Mouse (Mus musculus) kidney, postnatal 4 days (tissue): ENCODE data around the gene AC170998.1.
"Not testable (repeated sequence)": the region's sequence is repeated elsewhere in the genome, so short reads cannot be mapped to it uniquely, and the experiment has no call there.

ENCODE experiments used
- DNase-seq, 2 experiments: peaks; one replicate each; pipeline ENCODE4 v3.0.0; 2021; ENCODE audit warnings: mixed read lengths in 2 of 2

Gene AC170998.1

DNA sequence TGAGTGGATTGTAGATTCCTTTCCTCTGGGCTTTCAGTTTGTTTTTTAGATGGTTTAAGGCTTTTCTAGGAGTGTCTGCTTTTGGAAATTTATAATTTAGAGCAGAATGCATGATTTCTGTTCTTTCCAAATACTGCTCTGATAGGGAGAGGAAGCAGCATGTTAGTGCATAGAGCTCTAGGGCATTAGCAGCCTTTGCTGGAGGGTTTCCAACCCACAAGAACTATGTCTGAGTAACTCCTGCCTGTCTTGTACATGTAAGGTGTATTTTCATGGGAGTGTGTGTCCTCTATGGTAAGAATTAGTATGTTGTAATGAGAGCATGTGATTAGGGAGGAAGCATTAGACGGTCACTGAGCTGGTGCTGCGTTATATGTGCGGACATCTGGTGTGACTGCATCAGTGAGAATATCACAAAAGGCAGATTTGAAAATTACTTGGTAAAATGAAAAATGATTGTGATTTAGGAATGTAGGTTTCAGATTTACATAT is 18.7 kb upstream of the AC170998.1 start:
- DNase-seq, result no peak

DNA sequence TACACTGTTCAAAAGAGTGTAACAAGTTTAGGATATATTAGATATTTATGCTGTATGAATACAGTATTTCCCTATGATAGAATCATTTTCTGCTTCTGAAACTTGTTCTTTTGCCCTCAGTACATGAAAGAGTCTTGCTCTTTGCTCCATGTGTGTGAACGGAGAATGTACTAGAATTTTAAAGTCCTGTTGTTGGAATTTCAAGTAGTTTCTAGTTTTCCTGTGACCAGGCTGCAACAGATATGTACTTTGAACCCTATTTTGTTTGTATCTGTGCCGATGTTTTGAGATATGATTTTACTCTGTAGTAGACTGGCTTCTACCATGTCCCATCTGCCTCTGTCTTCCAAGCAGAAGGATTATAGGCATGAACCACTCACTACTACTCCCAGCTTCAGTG is 18.1 kb upstream of the AC170998.1 start:
- no peak for DNase-seq

DNA sequence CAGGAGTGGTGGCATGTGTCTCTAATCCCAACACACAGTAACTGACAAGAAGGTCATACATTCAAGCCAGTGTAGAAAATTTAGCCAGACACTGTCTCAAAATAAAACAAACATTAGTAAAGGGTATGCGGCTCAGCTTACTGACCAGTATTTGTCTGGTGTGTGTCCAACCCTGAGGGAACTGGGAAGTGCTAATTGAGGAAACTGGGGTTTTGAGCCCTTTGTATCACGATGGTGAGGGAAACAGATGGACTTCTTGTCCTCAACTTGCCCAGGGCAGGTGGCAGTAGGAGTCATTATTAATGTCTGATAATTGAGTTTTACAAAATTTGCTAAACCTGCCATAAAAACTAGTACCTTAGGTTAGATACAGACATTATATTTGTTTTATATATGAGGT is 16.9 kb upstream of the AC170998.1 start:
- DNase-seq, result no peak

DNA sequence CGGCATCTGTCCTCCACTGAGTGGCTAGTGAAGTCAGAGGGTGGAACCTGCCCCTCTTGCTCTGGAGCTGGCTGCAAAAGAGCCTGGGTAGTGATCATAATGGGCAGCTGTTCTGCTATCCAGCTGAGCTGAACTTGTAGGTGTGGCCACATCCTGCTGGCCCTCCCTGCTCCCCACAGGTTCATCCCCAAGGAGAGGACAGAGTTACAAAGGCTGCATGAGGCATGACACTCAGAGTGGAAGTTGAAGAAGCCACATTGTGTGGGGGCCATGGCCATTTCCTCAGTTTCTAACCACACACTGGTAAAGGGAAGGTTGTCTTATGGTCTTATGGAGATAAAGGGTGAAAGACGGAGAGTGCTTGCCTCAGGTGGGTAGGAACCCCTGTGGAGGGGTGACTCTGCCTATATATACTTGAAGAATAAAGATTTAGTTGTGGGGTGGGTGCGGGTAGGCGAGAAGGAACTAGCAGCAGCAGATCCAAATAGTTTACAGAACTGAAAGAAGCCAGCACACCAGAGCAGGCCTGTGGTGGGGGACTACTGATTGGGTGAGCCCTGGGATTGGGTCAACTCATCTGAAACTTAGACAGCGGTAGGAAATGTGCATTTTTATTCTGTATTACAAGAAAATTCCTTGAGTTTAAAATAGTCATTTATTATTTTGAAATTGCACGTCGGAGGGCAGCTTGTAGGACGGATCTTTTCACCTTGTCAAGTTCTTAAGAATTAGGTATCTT is 16.2 kb upstream of the AC170998.1 start:
- DNase-seq, result peak; percentile 4 to 16

DNA sequence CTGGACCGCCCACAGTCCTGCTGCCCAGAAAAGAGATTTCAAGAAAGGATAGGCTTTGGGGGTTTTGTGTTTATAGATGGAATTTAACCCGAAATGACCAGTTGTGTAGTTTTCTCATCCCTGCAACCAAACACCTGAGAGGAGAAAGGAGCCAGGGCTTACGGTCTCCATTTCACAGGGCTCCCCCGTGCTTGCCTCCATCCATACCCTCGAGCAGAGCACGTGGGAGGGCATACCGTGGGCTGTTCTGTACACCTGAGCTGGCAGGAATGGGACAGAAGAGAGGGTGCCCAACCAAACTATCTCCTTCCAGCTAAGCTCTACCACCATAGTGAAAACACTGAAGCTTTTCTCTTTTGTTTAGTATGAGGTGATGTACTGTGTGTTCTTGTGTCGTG is 15.6 kb upstream of the AC170998.1 start:
- no peak for DNase-seq

DNA sequence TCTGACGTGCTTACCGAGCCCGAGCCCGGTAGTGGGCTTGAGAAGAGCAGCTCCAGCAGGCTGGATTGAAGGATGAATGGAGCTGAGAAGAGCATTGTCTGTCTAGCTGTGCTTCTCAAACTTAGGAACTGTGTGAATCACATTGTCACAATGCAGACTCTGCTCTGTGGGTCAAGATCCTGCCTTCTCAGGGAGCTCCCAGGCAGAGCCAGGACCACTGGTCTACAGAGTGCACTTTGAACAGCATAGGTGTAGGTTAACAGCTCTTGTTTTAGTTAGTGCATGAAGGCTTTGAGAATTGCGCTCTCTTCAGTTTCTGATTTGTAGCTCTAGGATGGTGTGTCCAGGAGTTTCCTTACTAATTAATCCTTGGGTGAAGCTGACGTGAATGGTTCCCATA is 14.6 kb upstream of the AC170998.1 start:
- DNase-seq, result peak in 1 of 2 experiments; percentile 20

DNA sequence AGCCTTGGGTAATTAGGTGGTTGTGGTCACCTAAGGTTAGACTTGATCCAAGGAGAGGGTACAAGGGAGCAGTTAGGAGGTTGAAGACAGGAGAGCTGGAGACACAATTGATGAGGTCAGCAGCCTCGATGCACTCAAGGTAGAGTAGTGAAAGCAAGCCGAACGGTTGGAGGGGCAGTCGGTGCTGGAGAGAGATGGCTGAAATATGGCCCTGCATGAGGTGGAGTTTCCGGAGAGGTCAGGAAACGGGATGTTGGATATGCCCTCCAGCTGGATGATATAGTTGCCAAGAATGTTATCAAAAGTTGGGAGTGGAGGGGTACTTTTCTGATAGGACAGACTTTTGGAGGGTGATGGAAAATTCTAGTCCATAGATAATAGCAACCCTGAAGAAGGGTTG is 13.6 kb upstream of the AC170998.1 start:
- peak; percentile 17 to 27 for DNase-seq

DNA sequence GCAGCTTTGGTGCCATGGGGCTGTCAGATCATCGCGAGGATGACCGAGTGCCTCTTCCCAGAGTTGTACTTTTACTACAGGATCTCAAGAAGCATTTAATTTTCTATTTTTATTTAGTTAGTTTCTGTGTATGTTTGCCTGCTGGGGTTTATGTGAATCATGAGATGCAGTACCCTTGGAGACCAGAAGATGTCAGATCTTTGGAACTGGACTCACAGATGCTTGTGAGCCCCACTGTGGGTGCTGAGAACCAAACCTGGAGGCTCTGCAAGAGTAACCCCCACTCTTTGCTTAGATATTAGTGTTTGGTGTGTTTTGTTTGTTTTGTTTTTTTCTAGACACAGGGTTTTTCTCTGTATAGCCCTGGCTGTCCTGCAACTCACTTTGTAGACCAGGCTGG is 11.9 kb upstream of the AC170998.1 start:
- DNase-seq, result no peak

DNA sequence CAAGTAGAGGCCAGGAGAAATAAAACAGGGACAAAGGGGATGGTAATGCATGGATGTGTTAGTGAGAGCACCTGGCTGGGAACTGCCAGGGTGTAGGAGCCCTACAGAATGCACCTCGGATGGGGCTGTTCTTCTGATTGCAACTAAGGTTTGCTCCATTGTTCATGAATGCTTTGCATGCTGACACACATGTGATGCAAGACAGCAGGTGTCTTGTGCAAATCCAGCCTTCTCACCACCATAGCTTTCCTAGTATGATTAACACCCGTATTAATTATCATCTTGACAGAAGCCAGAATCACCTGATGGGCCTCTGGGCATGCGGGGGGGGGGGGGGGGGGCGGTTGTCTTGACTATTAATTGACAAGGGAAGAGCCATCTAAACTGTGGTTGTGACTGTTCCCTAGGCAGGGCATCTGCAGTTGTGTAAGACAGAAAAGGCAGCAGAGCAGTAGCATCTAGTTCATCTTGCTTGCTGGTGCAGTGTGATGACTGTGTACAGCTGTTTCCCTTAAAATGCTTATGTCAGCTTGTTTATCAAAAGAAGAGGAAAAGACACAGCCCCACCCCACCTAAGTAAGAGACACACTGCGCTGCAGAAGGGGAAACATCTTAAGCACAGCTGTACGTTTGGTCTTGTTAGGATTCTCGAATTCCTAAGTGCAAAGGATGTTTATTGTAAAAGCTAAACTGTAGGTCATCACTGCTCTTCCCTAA is 9.9 kb upstream of the AC170998.1 start:
- no peak for DNase-seq

DNA sequence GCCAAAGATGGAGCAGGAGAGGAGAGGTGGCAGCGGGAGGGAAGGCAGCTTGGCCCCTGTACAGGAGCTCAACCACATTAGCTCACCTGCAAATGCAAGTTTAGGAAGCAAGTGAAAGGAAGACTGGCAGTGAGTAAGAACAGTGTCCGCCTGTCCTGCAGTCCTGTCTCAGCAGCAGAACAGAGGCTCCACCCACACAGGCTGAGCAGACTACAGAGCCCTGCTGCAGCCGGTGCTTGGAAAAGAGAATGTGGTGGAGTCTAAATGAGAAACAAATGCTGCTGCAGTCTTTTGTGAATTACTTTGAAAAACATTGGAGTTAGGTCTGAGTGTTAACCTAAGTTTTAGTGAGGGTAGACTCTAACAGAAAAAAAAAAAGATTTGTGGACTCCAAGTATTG is 8.3 kb upstream of the AC170998.1 start:
- no peak for DNase-seq

DNA sequence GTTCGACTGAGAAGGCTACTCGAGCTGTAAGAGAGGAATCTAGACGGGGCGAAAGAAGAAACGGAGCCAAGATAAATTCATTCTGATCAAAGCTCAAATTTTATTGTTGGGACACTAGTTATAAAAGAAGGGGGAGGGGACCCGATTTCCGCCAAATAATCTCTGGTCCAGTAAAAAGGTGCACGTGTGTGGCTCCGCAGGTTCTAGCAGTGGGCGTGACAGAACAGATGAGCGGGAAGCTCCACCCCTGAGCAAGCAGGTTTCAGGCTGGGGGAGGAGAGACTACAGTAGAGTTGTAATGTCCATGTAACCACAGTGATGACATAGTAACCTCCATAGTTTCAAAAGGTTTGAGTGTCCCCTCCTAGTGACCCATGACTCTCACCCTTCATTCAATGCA is 1.6 kb downstream of the AC170998.1 start:
- DNase-seq, result not testable (repeated sequence)

DNA sequence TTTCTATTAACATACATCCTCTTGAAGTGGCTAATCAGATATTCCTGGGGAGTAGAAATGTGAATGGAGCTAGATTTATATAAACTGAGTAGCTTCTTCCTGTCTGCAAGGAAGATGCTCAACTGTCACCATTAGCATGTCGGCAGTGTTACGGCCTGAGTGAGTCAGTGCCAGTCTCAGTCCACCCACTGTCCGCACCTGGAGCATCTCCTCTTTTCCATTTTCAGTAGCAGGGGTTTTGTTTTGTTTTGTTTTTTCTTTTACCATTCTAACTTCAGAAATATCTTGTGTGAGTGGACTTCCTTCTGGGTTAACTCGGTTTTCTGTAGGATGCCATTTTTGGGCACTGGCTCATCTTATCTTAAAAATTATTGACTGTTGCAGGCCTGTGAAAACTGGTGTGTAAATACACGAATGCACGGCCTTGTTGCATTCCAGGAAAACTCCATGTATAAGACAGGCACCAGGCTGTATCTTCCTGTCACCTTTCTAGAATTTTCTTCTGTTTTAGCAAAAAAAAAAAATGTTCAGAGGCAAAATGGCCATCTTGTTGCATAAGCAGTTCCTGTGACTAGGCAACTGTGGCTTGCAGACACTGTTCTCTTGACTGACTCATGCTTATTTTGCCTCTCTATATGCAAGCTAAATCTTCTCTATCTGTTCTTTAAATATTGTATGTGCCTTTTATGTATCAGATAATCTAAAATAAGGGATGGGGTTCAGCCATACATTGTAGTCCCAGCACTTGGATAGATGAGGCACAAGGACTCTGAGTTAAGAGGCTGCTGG is 9.6 kb downstream of the AC170998.1 start:
- no peak for DNase-seq

DNA sequence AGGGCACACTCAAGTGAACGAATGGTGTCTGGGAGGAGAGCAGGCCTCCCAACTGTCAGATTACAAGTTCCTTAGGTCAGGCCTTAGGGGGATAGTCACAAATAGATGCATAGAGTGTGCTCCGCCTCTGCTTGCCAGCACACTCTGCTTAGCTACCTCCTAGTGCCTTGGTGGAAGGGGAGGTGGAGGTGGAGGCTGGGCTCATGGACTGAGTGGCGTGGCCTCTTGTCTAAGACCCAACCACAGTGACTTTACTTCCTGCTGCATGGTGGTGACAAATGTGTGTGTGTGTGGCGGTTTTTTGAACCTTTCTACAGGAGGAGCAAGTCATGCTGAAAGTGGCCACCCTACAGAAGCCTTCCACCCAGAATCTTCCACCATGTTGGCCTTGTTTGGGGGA is 10.6 kb downstream of the AC170998.1 start:
- DNase-seq, result no peak

DNA sequence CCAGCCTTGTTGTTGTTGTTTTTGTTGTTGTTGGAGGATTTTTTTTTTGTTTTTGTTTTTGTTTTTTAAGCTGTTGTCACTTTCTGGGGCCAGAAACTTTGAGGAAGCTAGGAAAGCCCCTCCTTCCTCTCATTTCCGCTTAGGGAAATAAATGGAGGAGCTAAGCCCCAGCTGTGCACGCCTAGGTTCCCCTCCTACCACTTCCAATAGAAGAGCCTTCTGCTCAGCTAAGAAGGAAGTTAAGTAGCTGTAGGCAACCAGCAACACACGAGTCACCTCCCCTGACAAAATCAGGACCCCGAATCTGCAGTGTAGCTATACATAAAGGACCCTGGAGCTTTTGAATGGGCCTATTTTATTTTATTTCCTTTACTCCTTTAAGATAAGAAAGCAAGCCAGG is 12.1 kb downstream of the AC170998.1 start:
- no peak for DNase-seq

DNA sequence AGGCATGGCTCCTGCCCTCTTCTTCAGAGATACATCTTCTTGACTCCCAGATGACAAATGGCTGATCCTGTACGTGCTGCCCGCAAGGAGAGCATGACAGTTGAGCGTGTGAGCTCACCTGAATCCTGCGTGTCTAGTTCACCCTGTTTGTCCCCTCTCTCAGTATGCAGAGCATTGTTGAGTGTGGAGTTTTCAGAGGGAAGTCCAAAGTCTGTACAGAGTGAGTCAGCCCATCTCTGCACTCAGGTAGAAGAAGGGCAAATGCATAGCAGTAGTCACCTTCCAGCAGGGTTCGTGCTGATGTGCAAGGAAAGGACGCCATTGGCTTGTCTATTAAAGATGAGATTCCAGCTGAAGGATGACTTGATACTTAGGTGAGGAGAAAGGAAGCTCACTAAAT is 13.4 kb downstream of the AC170998.1 start:
- no peak for DNase-seq

DNA sequence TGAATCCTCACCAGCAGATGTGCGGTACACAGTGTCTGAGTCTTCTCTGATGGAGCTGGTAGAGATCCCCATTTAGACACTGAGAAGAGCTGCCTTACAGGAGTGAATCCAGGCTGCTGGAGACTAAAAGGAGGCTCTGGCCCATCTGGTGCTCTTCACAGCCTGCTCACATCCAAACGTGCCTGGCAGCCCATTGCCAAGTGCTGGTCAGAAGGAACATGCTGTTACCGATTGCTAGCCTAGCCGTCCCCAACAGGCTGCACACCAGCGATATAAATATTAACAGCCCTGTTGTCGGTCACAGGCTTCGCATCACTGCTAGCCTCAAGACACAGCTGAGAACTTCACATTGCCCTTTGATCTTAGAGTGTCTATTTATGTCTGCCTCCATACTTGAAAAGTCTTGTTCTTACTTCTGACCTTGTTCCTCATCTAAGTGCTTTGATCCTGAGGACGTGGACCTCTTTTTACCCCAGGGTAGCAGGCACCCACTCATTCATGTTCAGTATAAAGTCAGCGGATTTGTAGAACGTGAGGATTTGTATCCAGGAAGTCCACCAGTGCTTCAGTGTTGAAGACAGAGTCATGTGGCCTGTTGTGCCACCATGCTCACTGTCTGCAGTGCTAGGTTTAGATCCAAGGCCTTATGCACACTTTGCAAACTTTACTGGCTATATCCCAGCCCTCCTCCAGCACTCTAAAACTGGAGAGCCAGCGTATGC is 17.4 kb downstream of the AC170998.1 start:
- peak; percentile 15 to 37 for DNase-seq

DNA sequence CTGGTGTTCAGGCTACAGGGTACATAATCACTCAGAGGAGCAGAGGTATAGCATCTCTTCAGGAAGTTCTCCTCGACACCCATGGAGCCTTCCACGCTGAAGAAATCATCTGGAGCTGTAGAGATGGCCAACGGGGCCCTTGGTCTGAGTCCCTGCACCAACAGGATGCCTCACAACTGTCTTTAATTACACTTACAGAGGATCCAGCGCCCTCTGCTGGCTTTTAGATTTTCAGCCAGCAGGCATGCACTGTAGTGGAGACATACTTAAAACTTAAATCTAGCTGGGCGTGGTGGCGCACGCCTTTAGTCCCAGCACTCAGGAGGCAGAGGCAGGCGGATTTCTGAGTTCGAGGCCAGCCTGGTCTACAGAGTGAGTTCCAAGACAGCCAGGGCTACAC is 18.0 kb downstream of the AC170998.1 start:
- DNase-seq, result peak; percentile 23 to 29

DNA sequence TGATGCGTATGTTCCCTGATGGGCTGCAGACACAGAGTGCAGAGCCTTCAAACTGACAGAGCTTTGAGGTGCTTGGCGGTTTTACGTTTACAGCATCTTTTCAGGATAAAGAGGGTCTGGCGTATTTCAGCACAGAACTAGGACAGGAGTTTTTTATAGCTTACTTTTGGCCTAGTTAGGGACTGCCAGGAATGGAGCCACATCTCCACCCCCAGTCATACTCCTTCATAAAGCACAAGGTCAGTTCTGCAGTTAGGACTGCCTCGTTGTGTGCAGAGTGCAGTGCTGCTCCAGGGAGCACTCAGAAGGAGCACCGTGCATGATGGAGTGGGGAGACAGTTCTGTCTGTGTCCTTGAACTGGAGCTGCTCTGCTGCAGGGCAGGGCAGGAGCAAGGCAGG is 19.9 kb downstream of the AC170998.1 start:
- no peak for DNase-seq

DNA sequence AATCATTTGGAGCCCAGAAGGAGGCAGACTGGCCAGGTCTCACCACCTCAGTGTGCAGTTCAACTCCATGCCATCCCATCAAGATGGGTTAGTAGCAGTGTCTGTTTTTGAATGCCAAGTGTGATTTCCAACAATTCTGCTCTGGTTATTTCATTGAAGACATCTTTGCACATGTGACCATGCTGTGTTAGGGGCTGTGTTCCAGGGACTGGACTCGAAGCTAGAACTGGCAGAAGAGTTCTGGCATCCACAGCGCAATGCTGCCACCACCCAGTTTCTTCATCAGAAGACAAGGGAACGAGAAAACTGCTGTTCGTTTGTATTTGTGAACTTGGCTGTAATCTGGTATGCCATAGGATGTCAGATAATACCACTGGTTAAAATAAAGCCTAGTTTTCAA is 22.1 kb downstream of the AC170998.1 start:
- DNase-seq, result no peak

DNA sequence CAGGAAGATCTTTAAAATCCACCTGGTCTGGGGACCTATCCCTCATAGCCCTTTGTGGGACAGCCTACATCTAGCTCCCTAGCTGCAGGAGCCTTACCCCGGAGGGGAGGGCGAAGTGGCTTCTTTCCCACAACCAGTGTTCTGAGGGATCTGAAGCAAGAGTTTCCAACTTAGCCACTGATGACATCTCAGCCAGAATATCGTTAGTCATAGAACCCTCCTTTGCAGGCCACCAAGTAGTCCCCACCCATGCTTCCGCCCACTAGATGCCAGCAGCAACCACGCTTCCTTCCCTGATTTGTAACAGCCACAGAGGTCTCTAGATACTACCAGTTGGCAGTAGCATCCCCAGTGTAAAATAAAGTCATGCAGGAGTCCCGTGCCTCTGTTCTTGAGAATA is 24.7 kb downstream of the AC170998.1 start:
- DNase-seq, result no peak

DNA sequence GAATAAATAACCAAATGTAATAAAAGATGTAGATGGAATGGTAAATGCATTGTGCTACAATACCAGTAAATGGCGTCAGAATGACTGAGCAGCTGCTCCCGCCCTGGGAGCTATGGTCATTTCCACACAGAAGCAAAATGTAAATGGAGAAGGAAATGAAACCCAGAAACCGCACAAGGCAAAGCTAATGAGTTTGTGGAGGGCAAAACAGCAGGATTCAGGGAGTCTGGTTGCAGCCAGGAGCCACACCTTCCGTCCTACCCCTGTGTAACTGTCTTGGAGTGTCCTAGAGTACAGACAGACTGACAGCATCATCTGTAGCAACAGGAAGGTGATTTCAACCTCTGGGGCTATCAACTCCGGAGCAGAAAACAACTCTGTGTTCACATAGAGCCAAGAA is 30.6 kb downstream of the AC170998.1 start:
- no peak for DNase-seq

DNA sequence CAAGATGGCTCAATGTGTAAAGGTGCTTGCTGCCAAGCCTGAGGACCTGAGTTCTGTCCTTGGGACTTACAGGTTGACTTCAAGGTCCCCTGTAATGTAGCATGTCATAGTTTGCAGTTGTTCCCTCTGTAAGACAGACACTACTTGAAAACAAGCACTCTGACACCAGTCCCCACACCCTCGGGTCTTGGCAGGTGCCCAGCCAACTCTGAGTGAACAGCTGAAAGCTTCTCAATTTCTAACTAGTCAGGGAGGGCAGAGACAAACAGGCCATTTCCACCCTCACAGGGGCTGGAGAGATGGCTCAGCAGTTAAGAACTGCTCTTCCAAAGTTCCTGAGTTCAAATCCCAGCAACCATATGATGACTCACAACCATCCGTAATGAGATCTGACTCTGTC is 31.6 kb downstream of the AC170998.1 start:
- no peak for DNase-seq

DNA sequence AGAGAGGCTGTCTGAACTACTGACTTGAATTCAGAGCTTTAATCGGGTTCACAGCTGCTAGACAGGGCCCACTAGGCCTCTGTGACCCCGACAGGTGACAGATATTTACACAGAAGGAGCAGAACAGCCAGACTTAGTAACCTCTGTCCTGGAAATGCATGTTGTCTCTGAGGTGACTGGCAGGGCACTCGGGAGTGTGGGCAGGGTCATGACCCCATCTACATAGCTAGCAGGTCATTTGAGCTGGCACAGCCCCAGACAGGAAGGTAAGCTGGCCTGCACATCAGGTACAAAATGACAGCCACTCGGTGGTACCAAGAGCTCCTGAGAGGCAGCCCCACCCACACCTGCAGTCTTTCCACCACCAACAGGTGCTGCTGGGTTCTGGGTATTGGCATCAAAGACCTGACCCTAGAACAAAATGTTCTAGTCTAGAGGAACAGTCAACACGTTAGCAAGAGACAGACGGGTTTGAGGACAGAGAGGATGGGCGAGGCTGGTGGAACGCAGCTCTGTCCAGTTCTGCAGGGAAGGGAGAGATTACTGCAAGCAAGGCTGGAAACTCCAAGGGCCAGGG is 34.9 kb downstream of the AC170998.1 start:
- DNase-seq, result no peak
